Mouse (Mus musculus): ENCODE data around the gene Dcpp2. TPM values are rescaled to one million over a fixed set of nuclear protein-coding genes. Genes with fewer than 3 reads are reported as not detected.
"Not testable (repeated sequence)": the region's sequence is repeated elsewhere in the genome, so short reads cannot be mapped to it uniquely, and the experiment has no call there.

Gene Dcpp2
- polyA plus RNA-seq, 1 experiment from 2014 or later: not detected

GRCm38 (mm10) chr17:23877166-23877565, 3.5 kb upstream of the Dcpp2 start:
- Histone ChIP-seq H3K27me3 (replicated peaks; ENCODE audit: control insufficient read depth, insufficient read depth, low read length) (no peaks in the 10 kb centered on the region), H3K4me2 (ENCODE audit: low read length) (no peak overlapping the region), H3K36me3 (ENCODE audit: control insufficient read depth, insufficient read depth, low read length) (no peaks in the 10 kb centered on the region), H3K4me1 (ENCODE audit: control insufficient read depth, insufficient read depth, low read length) (no peaks in the 10 kb centered on the region), H3K9me3 (replicated peaks; ENCODE audit: control insufficient read depth, low read length) (no peaks in the 10 kb centered on the region), H3K4me3 (ENCODE audit: low read depth, low read length) (no peak overlapping the region), H3K9ac (ENCODE audit: low read length) (no peak overlapping the region), H3K27ac (ENCODE audit: low read depth, low read length) (no peak overlapping the region)
- ATAC-seq (0 out of 2 replicates have a peak, but pooled peaks have one; percentile 20), DNase-seq (ENCODE audit: low spot score) (peak; percentile 16)
- 75% methylated on average over 2 of the region's 2 CpGs for WGBS

GRCm38 (mm10) chr17:23917158-23917557, 36.5 kb downstream of the Dcpp2 start, which contains the start of gene Dcpp3:
Gene Dcpp3 (plus strand): TSS chr17:23917458.
- not testable (repeated sequence) for DNase-seq (ENCODE audit: low spot score); H3K4me1 ChIP-seq (ENCODE audit: control insufficient read depth, insufficient read depth, low read length); H3K27me3 ChIP-seq (replicated peaks; ENCODE audit: control insufficient read depth, insufficient read depth, low read length); ATAC-seq; H3K4me2 ChIP-seq (ENCODE audit: low read length); H3K9ac ChIP-seq (ENCODE audit: low read length); H3K4me3 ChIP-seq (ENCODE audit: low read depth, low read length); H3K36me3 ChIP-seq (ENCODE audit: control insufficient read depth, insufficient read depth, low read length); H3K9me3 ChIP-seq (replicated peaks; ENCODE audit: control insufficient read depth, low read length); H3K27ac ChIP-seq (ENCODE audit: low read depth, low read length)
- WGBS: 81% methylated on average over 4 of the region's 4 CpGs

DNA sequence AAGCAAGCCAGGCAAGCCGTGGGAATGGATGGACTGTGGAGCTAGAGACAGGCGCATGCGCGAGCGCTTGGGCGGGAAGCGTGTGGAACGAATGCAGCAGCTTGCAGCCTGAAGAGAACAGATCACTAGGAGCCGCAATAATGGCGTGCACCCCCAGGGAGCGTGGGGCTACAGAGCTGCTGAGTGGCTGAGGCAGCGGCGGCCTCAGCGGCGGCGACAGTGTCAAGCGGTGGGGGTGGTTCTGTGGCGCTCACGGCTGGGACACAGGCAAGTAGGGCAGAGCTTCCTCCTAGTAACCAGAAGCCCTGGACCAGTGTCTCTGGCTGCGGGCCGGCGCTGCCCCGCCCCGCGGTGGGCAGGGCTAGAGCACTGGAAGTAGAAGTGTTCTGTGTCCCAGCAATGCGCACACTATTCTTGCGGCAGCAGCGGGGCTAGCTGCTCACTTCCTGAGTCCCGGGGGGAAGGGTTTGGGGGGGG, 43.9 kb downstream of the Dcpp2 start:
- WGBS: 0% methylated on average over 29 of the region's 29 CpGs
- no peaks in the 10 kb centered on the region for H3K27me3 ChIP-seq (replicated peaks; ENCODE audit: control insufficient read depth, insufficient read depth, low read length)
- no peaks in the 10 kb centered on the region for H3K9me3 ChIP-seq (replicated peaks; ENCODE audit: control insufficient read depth, low read length)
- peak overlapping the region; percentile 47 for H3K4me3 ChIP-seq (ENCODE audit: low read depth, low read length)
- peak overlapping the region; percentile 90 for H3K27ac ChIP-seq (ENCODE audit: low read depth, low read length)
- H3K36me3 ChIP-seq (ENCODE audit: control insufficient read depth, insufficient read depth, low read length): no peaks in the 10 kb centered on the region
- DNase-seq (ENCODE audit: low spot score) (peak; percentile 95), ATAC-seq (peak; percentile 99)
- peaks cover 3% of the 10 kb centered on the region; the same call in 1 of the 2 replicates for H3K4me1 ChIP-seq (ENCODE audit: control insufficient read depth, insufficient read depth, low read length)
- peak overlapping the region; percentile 65 for H3K9ac ChIP-seq (ENCODE audit: low read length)
- peak overlapping the region; percentile 68 for H3K4me2 ChIP-seq (ENCODE audit: low read length)

GRCm38 (mm10) chr17:23925090-23925493, 44.4 kb downstream of the Dcpp2 start:
- Histone ChIP-seq H3K4me1 (ENCODE audit: control insufficient read depth, insufficient read depth, low read length) (peaks cover 3% of the 10 kb centered on the region; the same call in 1 of the 2 replicates), H3K36me3 (ENCODE audit: control insufficient read depth, insufficient read depth, low read length) (no peaks in the 10 kb centered on the region), H3K27me3 (replicated peaks; ENCODE audit: control insufficient read depth, insufficient read depth, low read length) (no peaks in the 10 kb centered on the region), H3K9ac (ENCODE audit: low read length) (peak overlapping the region; percentile 65), H3K27ac (ENCODE audit: low read depth, low read length) (peak overlapping the region; percentile 90), H3K9me3 (replicated peaks; ENCODE audit: control insufficient read depth, low read length) (no peaks in the 10 kb centered on the region), H3K4me2 (ENCODE audit: low read length) (peak overlapping the region; percentile 68), H3K4me3 (ENCODE audit: low read depth, low read length) (peak overlapping the region; percentile 47)
- 2% methylated on average over 14 of the region's 14 CpGs for WGBS
- DNase-seq (ENCODE audit: low spot score): peak; percentile 81
- ATAC-seq: peak; percentile 75

DNA sequence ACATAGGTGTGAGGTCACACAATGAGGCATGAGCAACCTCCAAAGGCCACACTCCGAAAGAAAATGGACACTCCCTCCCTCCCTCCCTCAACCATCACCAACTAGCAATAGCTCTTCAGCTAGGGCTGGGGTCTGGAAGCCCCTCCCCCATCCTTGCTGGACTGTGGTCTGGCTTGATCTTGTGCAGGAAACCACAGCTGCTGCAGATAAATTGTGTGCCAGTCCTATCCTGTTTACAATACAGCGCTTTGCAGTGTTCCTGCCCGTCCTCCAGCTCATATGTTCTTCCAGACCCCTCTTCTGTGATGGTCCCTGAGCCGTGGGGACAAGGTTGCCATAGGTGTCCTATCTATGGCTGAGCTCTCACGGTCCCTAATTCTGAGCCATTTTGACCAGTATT, 50.5 kb downstream of the Dcpp2 start:
- Histone ChIP-seq H3K36me3 (ENCODE audit: control insufficient read depth, insufficient read depth, low read length) (no peaks in the 10 kb centered on the region), H3K27me3 (replicated peaks; ENCODE audit: control insufficient read depth, insufficient read depth, low read length) (no peaks in the 10 kb centered on the region), H3K4me2 (ENCODE audit: low read length) (no peak overlapping the region), H3K4me1 (ENCODE audit: control insufficient read depth, insufficient read depth, low read length) (no peaks in the 10 kb centered on the region), H3K27ac (ENCODE audit: low read depth, low read length) (no peak overlapping the region), H3K9ac (ENCODE audit: low read length) (no peak overlapping the region), H3K4me3 (ENCODE audit: low read depth, low read length) (no peak overlapping the region), H3K9me3 (replicated peaks; ENCODE audit: control insufficient read depth, low read length) (no peaks in the 10 kb centered on the region)
- DNase-seq (ENCODE audit: low spot score) (no peak), ATAC-seq (no peak)
- WGBS: 87% methylated on average over 5 of the region's 5 CpGs

GRCm38 (mm10) chr17:23941372-23941771, 60.7 kb downstream of the Dcpp2 start, which contains the start of gene Sbp:
Gene Sbp (plus strand): TSS chr17:23941672.
- ATAC-seq (no peak), DNase-seq (ENCODE audit: low spot score) (no peak)
- Histone ChIP-seq H3K36me3 (ENCODE audit: control insufficient read depth, insufficient read depth, low read length) (no peaks in the 10 kb centered on the region), H3K4me2 (ENCODE audit: low read length) (no peak within 1 kb of the TSS), H3K4me3 (ENCODE audit: low read depth, low read length) (no peak within 1 kb of the TSS), H3K27ac (ENCODE audit: low read depth, low read length) (no peak within 1 kb of the TSS), H3K27me3 (replicated peaks; ENCODE audit: control insufficient read depth, insufficient read depth, low read length) (no peaks in the 10 kb centered on the region), H3K9me3 (replicated peaks; ENCODE audit: control insufficient read depth, low read length) (no peaks in the 10 kb centered on the region), H3K9ac (ENCODE audit: low read length) (no peak within 1 kb of the TSS), H3K4me1 (ENCODE audit: control insufficient read depth, insufficient read depth, low read length) (no peaks in the 10 kb centered on the region)

GRCm38 (mm10) chr17:23947486-23947885, 66.8 kb downstream of the Dcpp2 start:
- H3K36me3 ChIP-seq (ENCODE audit: control insufficient read depth, insufficient read depth, low read length); H3K9me3 ChIP-seq (replicated peaks; ENCODE audit: control insufficient read depth, low read length); H3K27me3 ChIP-seq (replicated peaks; ENCODE audit: control insufficient read depth, insufficient read depth, low read length); H3K27ac ChIP-seq (ENCODE audit: low read depth, low read length); H3K4me2 ChIP-seq (ENCODE audit: low read length); H3K4me3 ChIP-seq (ENCODE audit: low read depth, low read length); ATAC-seq; H3K4me1 ChIP-seq (ENCODE audit: control insufficient read depth, insufficient read depth, low read length); H3K9ac ChIP-seq (ENCODE audit: low read length); DNase-seq (ENCODE audit: low spot score): not testable (repeated sequence)
- WGBS: 84% methylated on average over 4 of the region's 4 CpGs

DNA sequence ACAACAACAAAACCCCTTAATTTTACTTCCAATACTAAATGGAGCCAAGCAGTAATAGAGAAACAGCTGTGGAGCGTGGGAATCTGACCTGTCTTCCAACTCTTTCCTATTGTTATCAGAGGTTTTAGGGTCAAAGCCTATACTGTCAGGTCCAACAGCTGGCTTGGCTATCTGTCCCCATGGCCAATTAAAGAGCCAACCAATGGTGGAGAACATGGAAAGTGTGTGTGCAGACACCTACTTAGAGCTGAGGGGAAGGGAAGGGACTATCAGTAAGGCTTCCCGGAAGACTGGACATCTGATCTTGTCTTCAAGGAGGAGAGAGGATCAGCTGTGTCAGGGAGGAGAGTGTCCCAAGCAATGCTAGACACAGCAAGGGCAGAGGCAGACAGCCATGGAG, 68.4 kb downstream of the Dcpp2 start:
- Histone ChIP-seq H3K4me2 (ENCODE audit: low read length) (no peak overlapping the region), H3K9ac (ENCODE audit: low read length) (no peak overlapping the region), H3K27ac (ENCODE audit: low read depth, low read length) (no peak overlapping the region), H3K4me3 (ENCODE audit: low read depth, low read length) (no peak overlapping the region), H3K4me1 (ENCODE audit: control insufficient read depth, insufficient read depth, low read length) (no peaks in the 10 kb centered on the region), H3K9me3 (replicated peaks; ENCODE audit: control insufficient read depth, low read length) (no peaks in the 10 kb centered on the region), H3K27me3 (replicated peaks; ENCODE audit: control insufficient read depth, insufficient read depth, low read length) (no peaks in the 10 kb centered on the region), H3K36me3 (ENCODE audit: control insufficient read depth, insufficient read depth, low read length) (no peaks in the 10 kb centered on the region)
- ATAC-seq: no peak
- 90% methylated on average over 2 of the region's 2 CpGs for WGBS
- no peak for DNase-seq (ENCODE audit: low spot score)
